Mouse (Mus musculus): ENCODE data around the gene Rgs13. TPM values are rescaled to one million over a fixed set of nuclear protein-coding genes. Genes with fewer than 3 reads are reported as not detected.

Gene Rgs13
- polyA plus RNA-seq, 1 experiment: not detected

DNA sequence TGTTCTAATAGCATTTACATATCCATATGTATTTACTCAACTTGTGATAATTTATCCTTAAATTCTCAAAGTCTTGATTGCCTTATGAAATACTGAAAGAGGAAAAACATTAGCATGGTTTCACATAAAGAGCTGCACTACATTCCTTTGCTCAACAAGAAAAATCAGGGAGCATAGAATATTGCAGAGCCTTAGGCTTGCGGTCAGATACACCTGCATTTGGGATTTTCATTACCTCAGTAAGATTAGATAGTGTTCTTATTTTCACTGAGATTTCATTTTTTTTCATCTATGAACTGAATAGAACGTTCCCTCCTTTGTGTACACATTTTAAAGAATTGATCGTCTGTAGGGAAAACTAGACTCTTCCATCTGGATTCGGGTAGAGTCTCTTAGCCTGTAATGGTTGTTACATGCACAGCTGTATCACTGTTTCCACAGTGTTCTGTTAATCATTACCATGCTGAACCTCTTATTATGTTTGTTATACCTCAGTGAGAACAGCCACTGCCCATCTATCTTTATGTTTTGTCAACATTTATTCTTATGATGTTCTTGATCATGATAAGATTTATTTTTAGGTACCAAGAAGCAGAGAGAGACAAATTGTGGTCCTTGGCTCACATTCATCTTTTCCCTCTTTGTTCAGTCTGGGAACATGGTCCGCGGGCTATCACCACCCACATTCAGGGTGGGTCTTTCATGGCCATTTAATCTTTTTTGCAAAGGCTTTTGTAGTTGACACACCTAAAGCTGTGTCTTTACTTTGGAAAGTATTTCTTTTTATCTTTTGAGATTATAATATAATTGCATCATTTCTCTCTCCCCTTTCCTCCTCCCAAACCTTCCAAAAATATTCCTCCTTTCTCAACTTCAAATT, 61.1 kb downstream of the Rgs13 start:
- Histone ChIP-seq H3K36me3 (ENCODE audit: control insufficient read depth, insufficient read depth, low read length) (no peaks in the 10 kb centered on the region), H3K4me3 (ENCODE audit: control insufficient read depth, low read depth, low read length) (no peak overlapping the region), H3K27me3 (ENCODE audit: control insufficient read depth, insufficient read depth, low read length) (no peaks in the 10 kb centered on the region), H3K27ac (ENCODE audit: control insufficient read depth, insufficient read depth, low read depth, low read length) (no peak overlapping the region), H3K4me1 (ENCODE audit: control insufficient read depth, insufficient read depth, low read length) (no peaks in the 10 kb centered on the region)
- TF ChIP-seq POLR2A (IDR thresholded peaks at IDR 0.05; ENCODE audit: control insufficient read depth, low read depth, low read length): no peak
- no peak for TF ChIP-seq CTCF (IDR thresholded peaks at IDR 0.05; ENCODE audit: control insufficient read depth, insufficient read depth, insufficient replicate concordance, low read depth, low read length)

DNA sequence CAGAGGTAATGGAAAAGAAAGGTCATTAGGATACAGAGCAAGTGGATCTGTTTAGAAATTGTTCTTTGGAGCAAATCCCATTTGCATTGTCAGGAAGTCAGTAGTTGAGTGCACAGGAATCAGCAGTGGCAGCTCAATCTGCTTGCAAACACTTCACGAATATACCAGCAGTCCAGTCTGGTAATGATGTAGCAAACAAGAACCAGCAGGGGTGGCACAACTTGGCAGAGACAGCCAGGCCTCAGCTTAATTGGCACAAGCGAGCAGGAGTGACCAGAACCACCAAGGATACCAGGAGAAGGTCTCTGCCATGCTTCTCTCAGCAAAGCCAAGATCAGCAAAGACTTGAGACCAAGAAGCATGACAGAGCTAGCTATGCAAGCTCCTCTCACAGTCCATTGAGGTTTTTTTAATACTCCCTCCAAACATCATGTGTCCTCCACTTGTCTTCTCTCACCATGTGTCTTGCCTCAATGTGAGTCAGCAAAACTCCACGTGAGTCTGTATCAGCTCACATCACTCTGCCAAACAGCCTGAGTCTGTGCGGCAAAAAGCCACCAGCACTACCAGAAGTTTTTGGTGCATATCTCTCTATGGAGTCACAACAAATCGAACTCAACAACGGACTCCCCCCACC, 63.6 kb downstream of the Rgs13 start:
- Histone ChIP-seq H3K4me1 (ENCODE audit: control insufficient read depth, insufficient read depth, low read length) (no peaks in the 10 kb centered on the region), H3K36me3 (ENCODE audit: control insufficient read depth, insufficient read depth, low read length) (no peaks in the 10 kb centered on the region), H3K27ac (ENCODE audit: control insufficient read depth, insufficient read depth, low read depth, low read length) (no peak overlapping the region), H3K27me3 (ENCODE audit: control insufficient read depth, insufficient read depth, low read length) (no peaks in the 10 kb centered on the region), H3K4me3 (ENCODE audit: control insufficient read depth, low read depth, low read length) (no peak overlapping the region)
- TF ChIP-seq CTCF (IDR thresholded peaks at IDR 0.05; ENCODE audit: control insufficient read depth, insufficient read depth, insufficient replicate concordance, low read depth, low read length) (no peak), POLR2A (IDR thresholded peaks at IDR 0.05; ENCODE audit: control insufficient read depth, low read depth, low read length) (no peak)

DNA sequence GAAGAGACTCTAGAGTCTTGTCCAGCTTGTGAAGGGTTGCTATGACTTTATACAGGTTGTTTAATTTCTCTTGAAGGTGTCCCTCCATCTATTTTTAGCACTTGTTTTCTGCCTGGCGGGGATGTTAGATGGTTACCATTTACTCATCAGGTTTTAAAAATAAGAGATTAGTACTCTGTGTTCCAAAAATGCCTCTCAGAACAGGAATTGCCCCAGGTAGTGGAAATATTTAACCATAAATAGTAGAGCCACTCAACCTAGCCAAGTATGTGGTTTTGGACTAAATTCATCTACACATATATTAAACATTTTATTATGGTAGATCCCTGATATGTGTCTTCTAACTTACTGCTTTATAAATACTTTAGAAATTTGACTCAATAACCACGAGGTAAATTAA, 64.2 kb downstream of the Rgs13 start:
- TF ChIP-seq POLR2A (IDR thresholded peaks at IDR 0.05; ENCODE audit: control insufficient read depth, low read depth, low read length) (no peak), CTCF (IDR thresholded peaks at IDR 0.05; ENCODE audit: control insufficient read depth, insufficient read depth, insufficient replicate concordance, low read depth, low read length) (no peak)
- Histone ChIP-seq H3K4me3 (ENCODE audit: control insufficient read depth, low read depth, low read length) (no peak overlapping the region), H3K27me3 (ENCODE audit: control insufficient read depth, insufficient read depth, low read length) (no peaks in the 10 kb centered on the region), H3K4me1 (ENCODE audit: control insufficient read depth, insufficient read depth, low read length) (no peaks in the 10 kb centered on the region), H3K27ac (ENCODE audit: control insufficient read depth, insufficient read depth, low read depth, low read length) (no peak overlapping the region), H3K36me3 (ENCODE audit: control insufficient read depth, insufficient read depth, low read length) (no peaks in the 10 kb centered on the region)

DNA sequence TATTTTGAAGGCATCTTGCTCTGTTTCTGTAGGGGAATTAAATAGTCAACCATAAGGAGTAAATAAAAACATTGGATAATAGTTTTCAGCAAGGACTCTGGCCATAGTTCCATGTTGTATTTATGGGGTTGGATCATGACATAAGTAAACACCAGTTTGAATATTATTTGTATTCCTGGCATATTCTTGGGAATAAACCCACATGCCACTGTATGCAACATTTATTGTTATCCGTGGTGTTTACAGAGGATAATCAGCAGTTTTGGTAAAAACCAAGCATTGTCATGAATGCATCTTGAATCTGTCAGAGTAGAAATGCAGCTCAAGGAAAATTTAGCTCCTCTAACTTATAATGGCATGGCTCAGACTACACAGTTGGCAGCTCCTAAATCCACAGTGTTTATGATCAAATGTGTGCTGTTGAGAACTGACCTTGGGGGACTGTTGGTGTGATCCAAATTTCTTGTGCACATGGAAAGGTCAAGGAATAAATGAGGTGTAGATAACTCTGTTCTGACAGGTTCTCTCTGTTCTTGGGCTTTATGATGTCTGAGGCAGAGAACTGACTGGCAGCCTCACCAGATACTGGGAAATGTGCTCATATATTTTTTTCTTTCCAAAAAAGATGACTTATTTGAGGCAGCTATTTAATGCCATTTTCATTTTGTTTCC, 78.4 kb downstream of the Rgs13 start:
- Histone ChIP-seq H3K4me1 (ENCODE audit: control insufficient read depth, insufficient read depth, low read length) (no peaks in the 10 kb centered on the region), H3K36me3 (ENCODE audit: control insufficient read depth, insufficient read depth, low read length) (no peaks in the 10 kb centered on the region), H3K4me3 (ENCODE audit: control insufficient read depth, low read depth, low read length) (no peak overlapping the region), H3K27me3 (ENCODE audit: control insufficient read depth, insufficient read depth, low read length) (no peaks in the 10 kb centered on the region), H3K27ac (ENCODE audit: control insufficient read depth, insufficient read depth, low read depth, low read length) (no peak overlapping the region)
- TF ChIP-seq CTCF (IDR thresholded peaks at IDR 0.05; ENCODE audit: control insufficient read depth, insufficient read depth, insufficient replicate concordance, low read depth, low read length) (no peak), POLR2A (IDR thresholded peaks at IDR 0.05; ENCODE audit: control insufficient read depth, low read depth, low read length) (no peak)

DNA sequence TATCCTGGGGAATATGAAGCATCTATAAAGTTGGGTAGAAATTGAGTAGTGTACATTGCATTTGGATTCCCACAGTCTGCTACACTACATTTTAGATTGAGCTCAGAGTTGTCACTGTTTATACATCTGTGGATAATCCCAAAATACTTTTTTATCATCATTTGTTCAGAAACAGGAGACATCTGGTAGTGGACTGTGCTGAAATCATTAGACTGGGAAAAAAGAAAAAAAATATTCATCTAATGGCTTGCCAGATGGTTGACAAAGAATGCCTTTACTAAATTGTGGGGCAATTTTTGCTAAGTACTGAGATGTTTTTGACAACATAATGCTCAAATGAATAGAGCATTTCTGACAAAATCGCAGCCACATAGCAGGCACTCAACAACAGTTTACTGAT, 86.8 kb downstream of the Rgs13 start:
- Histone ChIP-seq H3K27me3 (ENCODE audit: control insufficient read depth, insufficient read depth, low read length) (no peaks in the 10 kb centered on the region), H3K27ac (ENCODE audit: control insufficient read depth, insufficient read depth, low read depth, low read length) (no peak overlapping the region), H3K4me3 (ENCODE audit: control insufficient read depth, low read depth, low read length) (no peak overlapping the region), H3K4me1 (ENCODE audit: control insufficient read depth, insufficient read depth, low read length) (no peaks in the 10 kb centered on the region), H3K36me3 (ENCODE audit: control insufficient read depth, insufficient read depth, low read length) (no peaks in the 10 kb centered on the region)
- TF ChIP-seq POLR2A (IDR thresholded peaks at IDR 0.05; ENCODE audit: control insufficient read depth, low read depth, low read length): no peak
- no peak for TF ChIP-seq CTCF (IDR thresholded peaks at IDR 0.05; ENCODE audit: control insufficient read depth, insufficient read depth, insufficient replicate concordance, low read depth, low read length)

Other genes starting within 250 kb of the Rgs13 start
- 2.1 and 2.8 TPM in 2 replicates for gene Rgs2, start 173.2 kb downstream of the Rgs13 start, polyA plus RNA-seq (2012; rRNA removed)
- gene Rgs1, start 71.9 kb upstream of the Rgs13 start, polyA plus RNA-seq (2012; rRNA removed): 0.07 TPM in 1 of 2 replicates, not detected in the other

All from testis, adult 2 months (tissue).